Mouse (Mus musculus) neutrophil, adult 5-6 weeks (primary cell): ENCODE results near the gene Dzip1. TPM values are rescaled to one million over a fixed set of nuclear protein-coding genes. Genes with fewer than 3 reads are reported as not detected.

Experiments used
- ATAC-seq: fragments of 151-379, 151-347 bp; 2 replicates; pipeline ENCODE4 v1.8.0; 2017; ENCODE audit warnings: mild to moderate bottlenecking, moderate TSS enrichment; ENCODE audit not compliant: insufficient number of reproducible peaks, poor library complexity, low FRiP score, severe bottlenecking; ENCODE audit errors: extremely low read depth
- total RNA-seq: library from RNA; stranded (forward); fragments of 200-1000 nt; gene quantifications from 2 replicates; pipeline ENCODE4 v1.2.3, GENCODE M21; 2017

The Dzip1 gene
- 5.0 and 5.4 TPM in 2 replicates for total RNA-seq

- peak; percentile 52 for ATAC-seq
Measured at GRCm38 (mm10) chr14:118924673-118925615, at the start of gene Dzip1. TSS of gene Dzip1 (minus strand) at chr14:118925460.

- no peak for ATAC-seq
Measured at GRCm38 (mm10) chr14:118972268-118972667, 47.0 kb upstream of the Dzip1 start.

- no peak for ATAC-seq
Measured at GRCm38 (mm10) chr14:118967646-118968045, 42.4 kb upstream of the Dzip1 start.

DNA sequence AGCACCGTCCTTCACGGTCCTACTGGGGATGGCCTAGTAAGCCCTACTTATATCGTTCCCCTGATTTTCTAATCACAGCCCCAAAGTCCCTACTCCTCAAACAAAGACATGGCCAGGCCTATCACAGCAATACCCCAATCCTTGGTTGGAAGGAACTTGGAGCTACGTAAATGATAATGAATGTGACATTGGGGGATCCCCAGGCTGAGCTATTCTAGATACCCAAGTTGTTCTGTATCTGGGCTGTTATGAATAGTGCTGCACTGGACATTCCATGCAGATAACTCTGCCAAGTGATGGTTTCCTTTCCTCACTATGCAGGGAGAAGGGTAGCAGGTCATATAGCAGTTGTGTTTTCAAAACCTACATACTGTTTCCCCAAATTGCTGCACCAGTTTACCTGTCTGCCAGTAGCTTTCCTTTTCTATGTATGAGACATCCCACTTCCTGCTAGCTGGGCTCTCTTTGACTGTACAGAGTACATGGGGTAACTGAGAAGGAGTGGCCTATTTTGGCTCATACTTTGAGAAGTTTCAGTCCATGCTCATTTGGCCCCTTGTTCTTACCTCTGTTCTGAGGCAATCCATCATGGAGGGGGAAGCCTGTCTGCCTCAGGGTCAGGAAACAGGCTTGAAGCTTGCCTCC is 40.2 kb upstream of the Dzip1 start:
- no peak for ATAC-seq

DNA sequence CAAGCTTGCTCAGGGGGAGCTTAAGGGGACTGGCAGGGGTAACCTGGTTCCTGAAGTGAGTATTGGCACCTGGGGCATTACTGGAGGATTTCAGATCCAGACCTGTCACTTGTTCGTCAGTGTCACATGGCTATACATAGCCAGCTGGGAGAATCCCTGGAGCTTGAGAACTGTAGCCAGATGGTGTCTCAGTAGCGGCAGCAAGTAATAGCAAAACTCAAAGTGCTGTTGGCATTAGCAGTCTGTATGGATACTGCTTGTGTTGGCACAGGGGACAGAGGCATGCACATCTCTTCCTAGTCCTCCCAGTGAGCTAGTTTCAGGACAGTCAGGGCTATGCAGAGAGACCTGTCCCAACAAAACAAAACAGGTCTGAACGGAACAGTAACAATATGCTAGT is 32.8 kb upstream of the Dzip1 start:
- ATAC-seq, result no peak

GRCm38 (mm10) chr14:118951912-118952583 is 26.8 kb upstream of the Dzip1 start:
- no peak for ATAC-seq

- no peak for ATAC-seq
Measured at GRCm38 (mm10) chr14:118948841-118949240, 23.6 kb upstream of the Dzip1 start.

DNA sequence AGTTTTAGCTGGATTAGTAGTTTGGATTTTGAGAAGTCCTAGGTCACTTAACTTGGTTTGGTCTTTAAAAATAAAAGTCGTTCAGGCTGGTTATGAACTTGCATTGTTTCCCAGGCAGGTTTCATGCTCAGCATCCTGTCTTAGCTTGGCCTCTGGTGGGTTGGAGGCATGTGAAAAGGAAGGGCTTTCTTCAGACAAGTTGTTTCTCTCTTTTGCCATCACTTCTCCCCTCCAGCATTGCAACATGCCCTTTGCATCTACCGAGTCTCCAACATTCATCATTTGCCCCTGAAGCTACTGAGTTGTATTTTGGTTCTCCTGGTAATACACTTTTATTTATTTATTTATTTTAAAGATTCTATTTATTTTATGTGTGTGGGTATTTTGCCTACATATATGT is 19.4 kb upstream of the Dzip1 start:
- ATAC-seq, result no peak

GRCm38 (mm10) chr14:118942076-118942475 is 16.8 kb upstream of the Dzip1 start:
- ATAC-seq, result no peak

DNA sequence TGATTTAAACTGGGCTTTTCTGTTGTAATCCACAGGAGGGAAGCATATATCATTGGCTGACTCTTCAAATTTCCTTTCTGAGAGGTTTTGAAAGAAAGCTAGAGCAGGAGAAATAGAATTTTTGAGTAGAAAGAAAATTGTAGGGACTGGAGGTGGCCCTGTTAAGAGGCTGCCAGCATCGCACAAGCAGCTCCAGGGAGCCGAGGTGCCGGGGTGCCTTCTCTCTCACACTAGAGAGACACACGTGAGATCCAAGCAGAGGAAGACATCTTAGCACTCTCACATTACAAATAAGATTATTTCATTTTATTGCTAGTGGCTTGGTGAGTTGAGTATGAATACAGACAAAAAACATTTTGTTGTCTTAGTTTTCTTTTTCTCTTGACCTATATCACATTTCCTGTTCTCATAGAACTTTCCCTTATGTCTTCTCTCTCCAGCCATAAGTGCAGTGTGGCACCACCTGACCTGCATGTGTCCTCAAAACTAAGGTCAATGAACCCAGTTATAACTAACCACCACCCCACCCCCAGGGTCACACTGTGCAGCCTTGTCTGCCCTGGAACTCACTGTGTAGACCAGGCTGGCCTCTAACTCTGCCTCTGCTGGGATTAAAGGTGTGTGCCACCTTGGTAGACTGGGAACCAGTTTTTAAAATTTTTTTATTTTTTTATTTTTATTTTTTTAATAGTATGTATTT is 15.7 kb upstream of the Dzip1 start:
- ATAC-seq, result no peak

DNA sequence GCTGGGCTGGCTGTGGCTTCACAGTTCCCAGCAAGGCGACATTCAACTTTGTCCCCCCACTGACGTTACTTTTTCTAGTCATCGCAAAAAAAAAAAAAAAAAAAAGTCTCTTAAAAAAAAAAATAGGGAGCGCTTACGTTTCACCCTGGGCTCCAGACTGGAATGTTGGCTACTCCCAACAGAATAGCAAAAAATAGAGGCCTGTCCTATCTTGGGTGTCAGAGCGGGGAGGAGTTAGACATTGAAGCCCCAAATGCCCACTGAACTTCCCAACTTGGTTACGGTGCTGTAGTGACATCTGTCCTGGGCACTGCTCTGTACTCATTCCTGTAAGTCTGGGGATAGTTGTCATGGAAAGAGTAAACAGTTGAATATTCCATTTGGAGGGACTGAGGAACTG is 13.3 kb upstream of the Dzip1 start:
- ATAC-seq, result no peak

DNA sequence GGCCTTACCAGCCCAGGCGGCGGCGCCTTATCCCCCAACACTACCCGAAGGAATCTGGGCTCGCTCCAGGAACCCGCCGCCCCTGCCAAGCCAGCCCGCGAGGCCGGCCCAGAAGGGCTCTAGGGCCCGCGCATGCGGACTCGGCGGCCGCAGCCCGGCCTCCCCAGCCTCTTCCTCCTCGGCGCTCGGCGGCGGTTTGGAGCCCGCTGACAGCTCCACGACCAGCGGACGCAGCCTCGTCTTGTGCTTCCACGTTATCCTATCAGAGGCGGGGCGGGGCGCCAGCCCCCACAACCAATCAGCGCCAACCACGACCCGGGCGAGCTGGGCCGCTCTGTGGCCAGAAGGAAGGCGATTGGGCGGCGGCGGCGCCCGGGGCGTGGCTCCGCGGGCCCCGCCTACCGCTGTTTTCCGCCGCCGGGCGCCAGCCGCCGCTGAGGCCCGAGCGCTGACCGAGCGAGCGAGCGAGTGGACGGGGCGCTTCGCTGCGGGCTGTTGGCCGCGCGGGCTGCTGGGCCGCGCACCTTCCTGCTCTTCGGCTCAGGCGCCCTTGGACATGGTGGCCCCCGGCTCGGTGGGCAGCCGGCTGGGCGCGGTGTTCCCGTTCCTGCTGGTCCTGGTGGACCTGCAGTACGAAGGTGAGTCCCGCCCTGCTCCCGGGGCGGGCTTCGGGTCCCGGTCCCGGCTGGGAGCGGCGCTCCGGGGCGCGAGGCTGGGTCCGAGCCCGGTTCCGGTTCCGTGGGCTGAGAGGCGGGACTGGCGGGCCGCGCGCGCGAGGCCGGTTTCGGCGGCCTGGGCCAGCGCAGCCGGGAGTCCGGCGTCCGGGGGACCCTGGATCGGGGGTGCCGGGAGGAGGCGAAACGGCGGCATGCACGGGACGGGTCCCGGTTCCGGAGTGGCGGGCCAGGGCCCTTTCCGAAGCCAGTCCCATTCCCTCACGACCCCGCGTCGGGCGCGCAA is 12.6 kb upstream of the Dzip1 start, which contains the start of gene Dnajc3:
Gene Dnajc3, plus strand, starts transcription at position 444 of the 960 bp plus-strand sequence.
- ATAC-seq, result peak; percentile 99

GRCm38 (mm10) chr14:118936952-118937351 is 11.7 kb upstream of the Dzip1 start:
- ATAC-seq, result no peak

- ATAC-seq, result no peak
Measured at GRCm38 (mm10) chr14:118936236-118936635, 11.0 kb upstream of the Dzip1 start.

GRCm38 (mm10) chr14:118934686-118935085 is 9.4 kb upstream of the Dzip1 start:
- ATAC-seq, result no peak

- ATAC-seq, result no peak
Measured at GRCm38 (mm10) chr14:118932956-118933355, 7.7 kb upstream of the Dzip1 start.

DNA sequence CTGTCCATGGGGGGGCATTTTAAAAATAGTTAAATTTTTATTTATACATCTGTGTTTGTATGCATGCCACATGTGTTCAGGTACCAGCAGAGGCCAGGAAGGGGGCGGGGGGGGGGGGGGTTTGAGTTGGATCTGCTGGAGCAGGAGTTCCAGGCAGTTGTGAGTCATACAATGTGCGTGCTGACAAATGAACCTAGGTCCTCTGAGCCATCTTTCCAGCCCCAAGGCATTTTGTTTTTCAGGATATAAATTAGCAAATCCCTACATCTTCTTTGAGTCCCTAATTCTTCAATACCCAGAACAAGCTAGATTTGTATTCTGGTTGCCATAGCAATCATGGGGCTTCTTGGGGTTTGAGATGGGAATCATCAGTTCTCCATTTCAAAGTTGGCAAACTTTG is 5.9 kb upstream of the Dzip1 start:
- no peak for ATAC-seq

- no peak for ATAC-seq
Measured at GRCm38 (mm10) chr14:118930777-118931176, 5.5 kb upstream of the Dzip1 start.
